Mouse (Mus musculus) duodenum, adult 2 months (tissue): ENCODE results near the gene Traf3ip3. TPM values are rescaled to one million over a fixed set of nuclear protein-coding genes. Genes with fewer than 3 reads are reported as not detected.

Experiments
- polyA plus RNA-seq: library from polyadenylated mRNA; depleted of rRNA; stranded (reverse); fragments of >200 nt; gene quantifications from 2 replicates; pipeline ENCODE4 v1.2.3, GENCODE M21; 2012; ENCODE audit warnings: low replicate concordance; rRNA removed

The Traf3ip3 gene
- polyA plus RNA-seq, result 1.1 and 2.0 TPM in 2 replicates

DNA sequence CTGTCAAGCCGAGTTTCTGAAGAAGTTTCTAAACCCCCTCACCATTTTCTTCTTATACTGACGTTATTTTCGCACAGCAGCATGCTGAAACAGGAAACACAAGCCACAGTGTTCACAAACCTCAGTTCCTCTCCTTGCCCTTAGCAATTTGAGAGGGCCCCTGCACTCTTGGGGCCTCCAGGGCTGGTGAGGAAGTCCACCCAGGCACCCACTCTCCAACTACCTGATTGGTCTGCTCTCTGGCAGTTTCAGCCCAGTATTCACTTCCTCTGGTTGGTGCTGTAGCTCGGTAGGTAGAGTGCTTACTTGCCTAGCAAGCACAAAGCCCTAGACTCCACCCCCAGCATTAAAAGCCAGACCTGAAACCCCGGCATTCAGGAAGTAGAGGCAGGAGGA, at the start of gene Traf3ip3:
Gene Traf3ip3 (minus strand): TSS at position 321 of the 396 bp plus-strand sequence.

DNA sequence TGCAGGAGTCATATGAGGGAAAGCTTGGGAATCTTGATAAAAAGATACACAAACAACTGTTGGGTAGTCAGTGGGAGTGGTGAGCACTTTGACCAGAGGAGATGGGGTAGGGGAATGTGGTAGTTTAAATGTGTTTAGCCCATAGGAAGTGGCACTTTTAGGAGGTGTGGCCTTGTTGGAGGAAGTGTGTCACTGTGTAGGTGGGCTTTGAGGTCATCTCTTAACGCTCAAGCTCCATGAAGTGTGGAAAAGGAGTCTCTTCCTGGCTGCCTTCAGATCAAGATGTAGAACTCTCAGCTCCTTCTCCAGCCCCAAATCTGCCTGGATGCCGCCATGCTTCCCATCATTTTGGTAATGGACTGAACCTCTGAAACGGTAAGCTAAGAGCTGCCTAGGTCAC, 6.0 kb upstream of the Traf3ip3 start, which contains the start of gene Lamb3:
Gene Lamb3 (plus strand): TSS at position 197 of the 400 bp plus-strand sequence.

DNA sequence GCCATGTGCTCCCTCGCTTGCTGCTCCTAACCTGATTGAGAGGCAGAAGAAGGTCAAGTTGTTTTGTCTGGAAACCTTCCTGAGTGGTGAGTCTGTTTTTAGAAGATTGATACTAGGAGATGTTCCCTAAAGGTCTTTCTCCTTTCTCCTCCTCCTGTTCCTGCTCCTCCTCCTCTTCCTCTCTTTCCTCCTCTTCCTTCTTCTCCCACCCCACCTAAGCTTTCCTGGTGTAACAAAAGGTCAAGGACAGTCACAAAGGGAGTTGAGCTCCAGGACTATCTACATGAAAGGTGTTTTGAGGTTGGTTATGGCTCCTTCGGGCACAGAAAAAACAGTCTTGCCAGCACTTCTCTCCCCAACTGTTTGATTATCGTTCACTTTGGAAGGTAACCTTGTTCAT, 33.8 kb downstream of the Traf3ip3 start, which contains the start of gene A130010J15Rik:
Gene A130010J15Rik (plus strand): TSS at position 301 of the 400 bp plus-strand sequence.

DNA sequence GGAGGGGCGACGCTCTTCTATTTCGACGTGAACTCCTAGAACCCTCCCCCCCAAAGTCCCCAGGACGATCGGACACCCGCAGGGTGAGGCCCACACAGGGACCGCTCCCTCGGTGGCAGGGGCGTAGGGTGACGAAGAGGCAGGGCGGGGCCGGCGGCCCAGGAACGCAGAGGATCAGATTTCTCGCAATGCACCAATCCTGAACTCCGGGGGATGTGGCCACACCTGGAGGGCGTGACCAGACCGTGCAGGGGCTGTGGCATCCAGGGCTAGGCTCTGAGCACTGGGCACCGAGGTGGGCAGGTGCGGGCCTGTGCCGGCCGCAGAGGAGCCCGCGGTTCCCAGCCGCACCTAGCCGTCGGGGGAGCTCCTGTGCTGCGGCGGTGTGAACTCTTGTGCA, 48.6 kb downstream of the Traf3ip3 start, which contains the start of gene Irf6:
Gene Irf6 (plus strand): TSS at position 240 of the 400 bp plus-strand sequence.

DNA sequence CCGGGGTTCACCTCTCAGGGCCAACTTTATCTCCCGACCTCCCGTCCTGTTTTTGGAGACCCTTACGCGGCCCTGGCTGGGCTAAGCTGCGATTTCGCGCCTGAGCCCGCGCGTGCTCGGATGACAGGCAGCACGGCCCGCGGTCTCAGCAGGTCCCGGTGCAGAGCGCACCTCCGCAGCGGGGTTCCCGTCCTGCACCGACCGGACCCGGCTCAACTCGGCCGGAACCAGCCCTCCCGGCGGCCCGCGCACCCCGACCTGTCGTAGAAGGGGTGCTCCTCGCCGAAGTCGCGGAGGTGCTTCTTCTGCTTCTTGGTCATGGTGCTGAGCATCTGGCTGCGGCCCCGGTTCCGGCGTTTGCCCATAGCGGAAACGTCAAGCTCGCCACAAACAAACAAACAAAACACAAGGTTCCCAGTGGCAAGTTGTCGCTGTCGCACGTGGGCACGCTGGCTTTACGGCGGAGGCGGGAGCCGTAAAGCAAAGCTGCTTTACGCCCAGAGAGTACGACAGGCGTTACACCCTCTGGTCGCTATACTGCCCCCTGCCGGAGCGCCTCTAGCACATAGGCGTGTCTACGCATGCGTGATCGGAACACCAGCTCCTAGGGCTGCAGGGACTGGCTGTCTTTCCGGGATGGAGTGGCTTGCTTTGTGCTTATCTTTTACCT, 71.6 kb downstream of the Traf3ip3 start, which contains the start of gene Diexf:
Gene Diexf (minus strand): TSS at position 487 of the 670 bp plus-strand sequence.

Other genes with a start within 250 kb of the Traf3ip3 start
- 0.11 TPM in 1 of 2 replicates, not detected in the other for gene Syt14, start 165.9 kb downstream of the Traf3ip3 start, polyA plus RNA-seq
- 3.5 and 5.8 TPM in 2 replicates for gene Diexf, start 71.4 kb downstream of the Traf3ip3 start, polyA plus RNA-seq
- gene Irf6, start 48.6 kb downstream of the Traf3ip3 start, polyA plus RNA-seq, result 108 and 113 TPM in 2 replicates
- gene A130010J15Rik, start 33.7 kb downstream of the Traf3ip3 start, polyA plus RNA-seq, result 0.99 and 1.5 TPM in 2 replicates
- gene Lamb3, start 6.0 kb upstream of the Traf3ip3 start, polyA plus RNA-seq, result 13.4 and 15.4 TPM in 2 replicates
- gene Hsd11b1, start 62.4 kb upstream of the Traf3ip3 start, polyA plus RNA-seq, result 4.6 and 14.5 TPM in 2 replicates
- gene G0s2, start 71.5 kb upstream of the Traf3ip3 start, polyA plus RNA-seq, result 25.7 and 44.2 TPM in 2 replicates
- gene Camk1g, start 168.6 kb upstream of the Traf3ip3 start, polyA plus RNA-seq, result 0.41 and 0.97 TPM in 2 replicates